Mouse (Mus musculus) neural tube, embryonic 14.5 days (tissue): ENCODE results near the gene Igfals. TPM values are rescaled to one million over a fixed set of nuclear protein-coding genes. Genes with fewer than 3 reads are reported as not detected.

Experiments
- ATAC-seq: fragments of 200-750 bp; cut with Nextera tagmentation; 2 replicates; pipeline ENCODE4 v1.8.0; 2017; ENCODE audit warnings: low read depth, mild to moderate bottlenecking, moderate TSS enrichment, moderate library complexity
- H3K27ac ChIP-seq: fragments of 300-500 bp; sonication (generic); 2 replicates; pipeline ENCODE4 v1.5.1; 2014; ENCODE audit warnings: low read depth, mild to moderate bottlenecking, control low read depth, low read length, moderate library complexity, mixed read lengths
- H3K27me3 ChIP-seq: fragments of 300-500 bp; sonication (generic); 2 replicates; pipeline ENCODE4 v1.6.1; 2014; ENCODE audit warnings: low read length; ENCODE audit not compliant: control insufficient read depth, insufficient read depth
- H3K36me3 ChIP-seq: fragments of 300-500 bp; sonication (generic); 2 replicates; pipeline ENCODE4 v1.6.1; 2014; ENCODE audit warnings: low read length, mixed read lengths; ENCODE audit not compliant: control insufficient read depth, insufficient read depth
- H3K4me1 ChIP-seq: fragments of 300-500 bp; sonication (generic); 2 replicates; pipeline ENCODE4 v1.6.1; 2014; ENCODE audit warnings: low read length; ENCODE audit not compliant: control insufficient read depth, insufficient read depth
- H3K4me2 ChIP-seq: fragments of 300-500 bp; sonication (generic); 2 replicates; pipeline ENCODE4 v1.6.1; 2014; ENCODE audit warnings: mild to moderate bottlenecking, low read depth, low read length, control low read depth
- H3K4me3 ChIP-seq: fragments of 300-500 bp; sonication (generic); 2 replicates; pipeline ENCODE4 v1.5.1; 2014; ENCODE audit warnings: low read depth, low read length, control low read depth, mixed read lengths
- H3K9ac ChIP-seq: fragments of 300-500 bp; sonication (generic); replicated peaks from 2 replicates; pipeline ENCODE4 v1.6.1; 2014; ENCODE audit warnings: low read depth, mild to moderate bottlenecking, control low read depth, low read length, mixed read lengths
- H3K9me3 ChIP-seq: fragments of 300-500 bp; sonication (generic); 2 replicates; pipeline ENCODE4 v1.6.1; 2016; ENCODE audit warnings: low read length; ENCODE audit not compliant: control insufficient read depth
- WGBS: fragments of 180-500 bp; shearing (Covaris S2); extraction: QIAGEN DNeasy Blood & Tissue Kit; methylation state at CpG from one replicate; pipeline ENCODE4 v1.1.7; 2014; 5-methylcytosine and 5-hydroxymethylcytosine counted together
- polyA plus RNA-seq: library from polyadenylated mRNA; unstranded; fragments of >200 nt; fragmentation: Nextera tagmentation; extraction: Ambion mirVana; gene quantifications from 2 replicates; pipeline ENCODE4 v1.2.1, GENCODE M21; 2014

Gene Igfals
- not detected in 2 replicates for polyA plus RNA-seq

DNA sequence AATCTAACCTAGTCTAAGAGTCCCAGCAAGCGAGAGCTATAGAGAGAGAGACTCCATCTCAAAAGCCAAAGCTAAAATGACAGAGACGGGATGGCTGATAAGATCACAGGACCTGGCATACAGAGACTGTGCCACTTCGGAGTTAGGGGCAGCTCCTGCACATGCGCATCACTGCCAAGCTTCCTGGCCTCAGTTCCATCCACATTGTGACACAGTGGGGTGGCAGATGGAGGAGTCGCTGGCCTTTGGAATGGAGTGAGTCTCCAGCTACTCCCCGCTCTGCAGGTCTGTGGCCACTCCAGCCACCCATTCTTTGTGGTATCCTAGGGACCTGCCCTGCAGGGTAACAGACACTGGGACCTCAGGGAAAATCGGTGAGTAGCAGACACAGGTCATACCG, at the start of gene Igfals:
Gene Igfals, plus strand, starts transcription at position 222 of the 400 bp plus-strand sequence.
- WGBS: 87% methylated on average over 8 of the region's 8 CpGs
- H3K9ac ChIP-seq: no peak within 1 kb of the TSS
- ATAC-seq: no peak
- no peak within 1 kb of the TSS for H3K4me3 ChIP-seq
- H3K27ac ChIP-seq: no peak within 1 kb of the TSS
- no peaks in the 10 kb centered on the region for H3K27me3 ChIP-seq
- no peak within 1 kb of the TSS for H3K4me2 ChIP-seq
- H3K4me1 ChIP-seq: no peaks in the 10 kb centered on the region
- H3K36me3 ChIP-seq: peaks cover 13% of the 10 kb centered on the region; the same call in 1 of the 2 replicates
- H3K9me3 ChIP-seq: no peaks in the 10 kb centered on the region

DNA sequence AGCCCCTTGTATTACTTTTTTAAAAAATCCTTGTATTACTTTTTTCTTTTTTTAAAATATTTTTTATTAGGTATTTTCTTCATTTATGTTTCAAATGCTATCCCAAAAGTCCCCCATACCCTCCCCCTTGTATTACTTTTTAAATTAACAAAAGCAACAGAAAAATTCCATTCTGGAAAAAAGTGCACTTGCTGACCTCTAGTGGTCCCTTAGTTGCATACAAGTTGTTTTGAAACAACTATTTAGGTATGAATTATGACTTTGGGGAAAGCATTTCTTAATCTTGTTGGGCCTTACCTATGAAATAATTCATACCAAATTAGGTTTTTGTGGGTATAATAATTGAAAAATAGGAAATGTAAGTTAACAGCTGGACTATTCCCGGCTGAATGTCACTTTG, 48.3 kb upstream of the Igfals start:
- H3K4me3 ChIP-seq: no peak overlapping the region
- no peak overlapping the region for H3K9ac ChIP-seq
- no peaks in the 10 kb centered on the region for H3K9me3 ChIP-seq
- H3K27me3 ChIP-seq: no peaks in the 10 kb centered on the region
- H3K4me2 ChIP-seq: no peak overlapping the region
- H3K36me3 ChIP-seq: no peaks in the 10 kb centered on the region
- no peak for ATAC-seq
- H3K4me1 ChIP-seq: no peaks in the 10 kb centered on the region
- no peak overlapping the region for H3K27ac ChIP-seq
- 42% methylated on average over 1 of the region's 1 CpGs for WGBS

DNA sequence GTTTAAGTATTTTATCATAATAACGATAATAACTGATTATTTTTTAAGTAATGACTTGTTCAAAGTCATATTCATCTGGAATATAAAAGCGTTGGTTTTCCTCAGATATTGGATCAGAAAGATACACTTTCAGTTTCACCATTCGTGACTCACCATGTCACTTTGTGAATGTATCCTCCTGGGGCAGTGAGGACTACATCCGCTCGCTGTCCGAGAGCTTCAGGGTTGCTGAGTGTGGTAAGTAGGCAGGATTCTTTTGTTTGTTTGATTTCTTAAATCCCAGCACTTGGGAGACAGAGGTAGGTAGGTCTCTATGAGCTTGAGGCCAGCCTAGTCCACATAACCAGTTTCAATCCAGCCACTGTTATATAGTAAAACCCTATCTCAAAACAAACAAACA, 47.6 kb upstream of the Igfals start:
- no peak for ATAC-seq
- WGBS: 63% methylated on average over 6 of the region's 6 CpGs
- Histone ChIP-seq H3K27ac (no peak overlapping the region), H3K9me3 (no peaks in the 10 kb centered on the region), H3K4me2 (no peak overlapping the region), H3K4me1 (no peaks in the 10 kb centered on the region), H3K36me3 (no peaks in the 10 kb centered on the region), H3K9ac (no peak overlapping the region), H3K27me3 (no peaks in the 10 kb centered on the region), H3K4me3 (no peak overlapping the region)

DNA sequence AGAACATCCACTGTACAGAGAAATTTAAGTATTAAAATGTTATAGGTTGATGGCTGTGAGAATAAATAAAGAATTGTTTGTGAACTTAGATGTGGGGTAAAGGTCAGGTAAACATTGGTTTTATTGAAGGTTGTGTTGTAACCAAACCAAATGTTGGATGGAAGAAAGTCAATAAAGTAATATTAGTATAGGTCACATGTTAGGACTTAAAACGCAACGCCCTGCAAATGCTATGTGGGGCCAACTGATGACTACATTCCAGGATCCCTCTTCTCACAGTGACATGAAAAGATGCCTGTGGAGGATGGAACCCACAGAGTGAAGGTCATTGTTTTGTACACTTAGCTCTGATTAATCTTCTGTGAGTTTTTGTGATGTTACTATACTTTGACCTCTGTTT, 46.3 kb upstream of the Igfals start:
- Histone ChIP-seq H3K4me2 (no peak overlapping the region), H3K4me3 (no peak overlapping the region), H3K4me1 (no peaks in the 10 kb centered on the region), H3K27ac (no peak overlapping the region), H3K27me3 (no peaks in the 10 kb centered on the region), H3K9me3 (no peaks in the 10 kb centered on the region), H3K36me3 (no peaks in the 10 kb centered on the region), H3K9ac (no peak overlapping the region)
- ATAC-seq: no peak
- WGBS: 79% methylated on average over 2 of the region's 2 CpGs

DNA sequence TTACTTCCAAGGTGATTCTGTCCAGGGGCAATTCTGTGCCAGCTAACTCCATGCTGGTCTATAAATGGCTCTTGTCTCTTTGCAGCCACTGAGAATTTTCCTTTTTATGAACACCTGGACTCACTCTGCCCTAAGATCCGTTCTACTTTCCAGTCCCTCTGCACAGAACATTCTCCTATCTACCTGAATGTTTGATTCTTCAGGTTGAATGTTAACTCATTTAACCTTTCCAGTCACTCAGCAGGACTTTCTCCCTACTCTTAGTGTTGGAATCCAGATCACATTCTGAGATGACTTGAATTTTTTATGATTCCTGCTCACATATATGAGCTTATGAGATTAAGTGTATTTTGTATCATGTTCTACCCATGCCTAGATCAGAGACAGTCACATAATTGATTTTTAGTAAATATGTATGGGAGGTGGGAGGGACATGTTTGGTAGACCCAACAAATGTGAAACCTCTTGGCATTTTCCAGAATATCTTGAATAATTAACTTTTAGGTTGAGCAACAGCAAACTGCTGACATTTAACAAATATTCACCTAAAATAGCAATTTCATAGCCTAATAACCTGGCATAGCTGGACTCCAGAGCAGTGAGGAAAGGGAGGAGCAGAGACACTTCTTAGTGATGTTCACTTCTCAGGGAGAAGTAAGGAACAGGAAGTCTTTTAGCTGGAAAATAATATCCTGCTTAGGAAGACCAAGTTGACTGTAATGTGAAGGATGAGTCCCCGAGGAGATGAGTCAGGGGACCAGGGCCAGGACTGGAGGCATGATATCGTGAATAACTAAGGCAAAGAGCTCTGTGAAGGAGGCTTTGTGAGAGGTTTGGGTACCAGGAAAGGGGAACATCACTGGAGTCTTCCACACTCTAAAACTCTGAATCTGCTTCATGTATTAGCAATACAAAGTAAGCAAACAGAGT, 44.2 kb upstream of the Igfals start:
- H3K4me1 ChIP-seq: no peaks in the 10 kb centered on the region
- WGBS: 47% methylated on average over 3 of the region's 3 CpGs

DNA sequence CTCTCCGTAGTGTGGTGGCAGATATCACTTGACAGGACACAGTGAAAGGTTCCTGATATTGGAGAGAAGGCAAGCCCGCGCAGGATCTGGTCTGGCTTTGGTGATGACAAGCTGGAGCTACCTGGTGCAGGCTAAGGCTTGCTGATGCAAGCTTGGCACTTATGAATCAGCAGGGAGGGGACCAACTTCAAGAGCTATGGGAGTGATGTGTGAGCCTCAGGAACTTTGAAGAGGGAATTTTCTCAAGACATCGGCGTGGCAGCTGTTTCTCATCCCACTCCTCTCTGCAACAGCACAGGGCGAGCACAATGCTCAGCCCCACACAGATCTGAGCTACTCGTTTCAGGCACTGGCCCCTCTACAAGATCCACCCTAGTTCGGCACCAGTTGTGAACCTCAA, 26.0 kb upstream of the Igfals start, which contains the start of gene Hagh:
Gene Hagh, plus strand, starts transcription at position 302 of the 400 bp plus-strand sequence.
- Histone ChIP-seq H3K4me1 (no peaks in the 10 kb centered on the region), H3K9me3 (no peaks in the 10 kb centered on the region), H3K27me3 (no peaks in the 10 kb centered on the region), H3K4me3 (no peak within 1 kb of the TSS), H3K9ac (no peak within 1 kb of the TSS), H3K4me2 (no peak within 1 kb of the TSS), H3K27ac (no peak within 1 kb of the TSS), H3K36me3 (no peaks in the 10 kb centered on the region)
- ATAC-seq: no peak
- WGBS: 77% methylated on average over 8 of the region's 8 CpGs

More for the DNA sequence above, 44.2 kb upstream of the Igfals start:
- Histone ChIP-seq H3K9ac (no peak overlapping the region), H3K9me3 (no peaks in the 10 kb centered on the region), H3K4me2 (no peak overlapping the region), H3K27ac (no peak overlapping the region), H3K4me3 (no peak overlapping the region), H3K36me3 (no peaks in the 10 kb centered on the region), H3K27me3 (no peaks in the 10 kb centered on the region)
- ATAC-seq: no peak

DNA sequence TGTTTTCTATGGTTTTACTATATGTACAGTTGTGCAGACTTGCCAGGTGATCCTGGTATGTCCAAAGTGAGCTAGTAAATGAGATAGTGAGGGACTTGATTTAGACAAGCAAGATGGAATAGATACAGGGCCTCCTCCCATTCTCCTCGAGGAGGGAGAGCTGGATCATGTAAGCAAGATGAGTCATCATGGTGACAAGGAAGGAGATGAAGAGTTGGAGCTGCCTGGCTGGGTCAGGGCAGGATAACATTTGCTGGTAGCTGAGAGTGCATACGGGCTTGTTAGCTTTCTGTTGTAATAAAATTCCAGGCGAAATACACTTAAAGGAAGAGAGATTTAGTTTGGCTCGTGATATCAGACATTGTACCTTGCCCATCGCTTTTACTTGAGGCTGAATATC, 25.5 kb upstream of the Igfals start:
- WGBS: 66% methylated on average over 5 of the region's 5 CpGs
- ATAC-seq: no peak
- H3K4me1 ChIP-seq: no peaks in the 10 kb centered on the region

DNA sequence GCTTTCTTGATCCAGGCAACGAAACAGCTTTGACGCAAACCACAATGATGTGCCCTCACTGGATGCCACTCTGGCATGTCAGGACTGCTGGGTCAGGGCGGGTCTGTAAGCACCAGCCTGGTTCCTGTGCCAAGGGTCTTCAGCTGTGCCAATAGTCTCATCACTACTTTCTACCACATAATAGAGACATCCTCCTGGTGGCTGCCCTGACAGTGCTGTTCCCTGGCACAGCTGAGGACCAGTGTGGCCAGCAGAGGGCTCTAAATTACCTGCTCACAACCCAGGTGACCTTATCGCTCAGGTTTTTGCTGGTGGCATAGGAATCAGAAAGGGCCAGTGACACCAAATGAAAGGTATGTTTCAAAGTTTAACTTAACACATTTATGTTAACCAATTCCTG, 24.7 kb upstream of the Igfals start:
- no peak overlapping the region for H3K9ac ChIP-seq
- H3K9me3 ChIP-seq: no peaks in the 10 kb centered on the region
- H3K4me1 ChIP-seq: no peaks in the 10 kb centered on the region
- ATAC-seq: no peak
- H3K36me3 ChIP-seq: no peaks in the 10 kb centered on the region
- no peak overlapping the region for H3K27ac ChIP-seq
- 49% methylated on average over 4 of the region's 4 CpGs for WGBS
- H3K4me3 ChIP-seq: no peak overlapping the region
- H3K27me3 ChIP-seq: no peaks in the 10 kb centered on the region; the same call in 1 of the 2 replicates
- H3K4me2 ChIP-seq: no peak overlapping the region

More for the DNA sequence above, 25.5 kb upstream of the Igfals start:
- no peaks in the 10 kb centered on the region; the same call in 1 of the 2 replicates for H3K27me3 ChIP-seq
- no peak overlapping the region for H3K4me2 ChIP-seq
- H3K9me3 ChIP-seq: no peaks in the 10 kb centered on the region
- H3K4me3 ChIP-seq: no peak overlapping the region
- H3K36me3 ChIP-seq: no peaks in the 10 kb centered on the region
- no peak overlapping the region for H3K9ac ChIP-seq
- H3K27ac ChIP-seq: no peak overlapping the region

DNA sequence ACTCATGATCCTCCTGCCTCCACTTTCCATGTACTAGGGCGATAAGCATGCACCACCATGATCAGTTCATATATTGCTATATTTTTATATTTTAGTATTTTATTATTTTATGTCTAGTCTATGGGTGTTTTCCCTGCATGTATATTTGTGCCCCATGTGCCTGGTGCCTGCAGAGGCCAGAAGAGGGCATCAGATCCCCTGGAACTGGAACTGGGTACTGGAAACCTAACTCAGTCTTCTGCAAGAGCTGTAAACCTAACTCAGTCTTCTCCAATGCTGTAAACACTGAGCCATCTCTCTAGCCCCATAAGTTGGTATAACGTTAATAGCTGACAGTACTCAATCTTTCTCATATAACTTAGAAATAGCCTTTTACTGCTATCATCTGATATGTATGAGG, 23.2 kb upstream of the Igfals start:
- no peak for ATAC-seq
- Histone ChIP-seq H3K9me3 (no peaks in the 10 kb centered on the region), H3K36me3 (no peaks in the 10 kb centered on the region), H3K27ac (no peak overlapping the region), H3K4me2 (no peak overlapping the region), H3K4me3 (no peak overlapping the region), H3K9ac (no peak overlapping the region), H3K4me1 (no peaks in the 10 kb centered on the region), H3K27me3 (no peaks in the 10 kb centered on the region; the same call in 1 of the 2 replicates)
- 58% methylated on average over 2 of the region's 2 CpGs for WGBS
